Mouse (Mus musculus) embryonic fibroblast, embryonic 13.5 days (primary cell): Measurements from ENCODE around the gene Ifitm5. TPM values are rescaled to one million over a fixed set of nuclear protein-coding genes. Genes with fewer than 3 reads are reported as not detected.

Experiments used
- H3K27ac ChIP-seq: 2 replicates; pipeline ENCODE4 v1.5.1; 2012; ENCODE audit warnings: low read length, control low read depth, inconsistent platforms; ENCODE audit not compliant: insufficient read depth
- H3K4me1 ChIP-seq: 2 replicates; pipeline ENCODE4 v1.6.1; 2011; ENCODE audit warnings: low read length; ENCODE audit not compliant: control insufficient read depth, insufficient read depth
- H3K4me3 ChIP-seq: 2 replicates; pipeline ENCODE4 v1.5.1; 2011; ENCODE audit warnings: mild to moderate bottlenecking, control low read depth, low read length; ENCODE audit not compliant: insufficient read depth
- CTCF ChIP-seq: IDR thresholded peaks from 2 replicates; pipeline ENCODE4 v1.5.1; 2011; ENCODE audit warnings: mild to moderate bottlenecking, control low read depth, low read length, moderate library complexity, borderline replicate concordance; ENCODE audit not compliant: insufficient read depth
- POLR2A ChIP-seq: IDR thresholded peaks from 2 replicates; pipeline ENCODE4 v1.6.1; 2011; ENCODE audit warnings: low read depth, mild to moderate bottlenecking, control low read depth, low read length, moderate library complexity
- polyA plus RNA-seq: library from polyadenylated mRNA; stranded (reverse); fragments of >200 nt; gene quantifications from 2 replicates; pipeline ENCODE4 v1.2.4, GENCODE M21; 2011; ENCODE audit warnings: low read depth; ENCODE audit not compliant: missing spikeins, insufficient read length

Gene Ifitm5
- polyA plus RNA-seq, 1 experiment = 3.0 TPM

- Histone ChIP-seq H3K4me1 (peaks cover 2% of the 10 kb centered on the region; the same call in 1 of the 2 replicates), H3K4me3 (no peak overlapping the region), H3K27ac (no peak overlapping the region)
- TF ChIP-seq POLR2A (0 out of 2 replicates have a peak, but pooled peaks have one; percentile 6), CTCF (no peak)
Observed at GRCm38 (mm10) chr7:140942811-140943210, 7.3 kb downstream of the Ifitm5 start.

- H3K4me3 ChIP-seq = peak overlapping the region; percentile 53
- H3K27ac ChIP-seq = peak overlapping the region; percentile 80
- peaks cover 2% of the 10 kb centered on the region; the same call in 1 of the 2 replicates for H3K4me1 ChIP-seq
- TF ChIP-seq CTCF (no peak), POLR2A (peak; percentile 41; the same call in 1 of the 2 replicates)
Observed at GRCm38 (mm10) chr7:140942341-140942740, 7.8 kb downstream of the Ifitm5 start.

GRCm38 (mm10) chr7:140941222-140942051 lies 8.7 kb downstream of the Ifitm5 start, which contains the start of gene Pgghg:
Gene Pgghg, plus strand, starts transcription at chr7:140941391.
- peak; percentile 68 for TF ChIP-seq POLR2A
- peak; percentile 60 for TF ChIP-seq CTCF
- Histone ChIP-seq H3K4me1 (peaks cover 2% of the 10 kb centered on the region; the same call in 1 of the 2 replicates), H3K27ac (peak within 1 kb of the TSS; percentile 98), H3K4me3 (peak within 1 kb of the TSS; percentile 53)

GRCm38 (mm10) chr7:140939669-140940171 lies 10.4 kb downstream of the Ifitm5 start:
- TF ChIP-seq CTCF (no peak), POLR2A (no peak)
- Histone ChIP-seq H3K4me1 (peaks cover 2% of the 10 kb centered on the region; the same call in 1 of the 2 replicates), H3K4me3 (no peak overlapping the region), H3K27ac (no peak overlapping the region)

- Histone ChIP-seq H3K27ac (no peak overlapping the region), H3K4me3 (no peak overlapping the region), H3K4me1 (peaks cover 2% of the 10 kb centered on the region; the same call in 1 of the 2 replicates)
- TF ChIP-seq POLR2A (no peak), CTCF (no peak)
Observed at GRCm38 (mm10) chr7:140938896-140939295, 11.2 kb downstream of the Ifitm5 start.

- Histone ChIP-seq H3K4me3 (no peak overlapping the region), H3K27ac (no peak overlapping the region), H3K4me1 (peaks cover 2% of the 10 kb centered on the region; the same call in 1 of the 2 replicates)
- no peak for TF ChIP-seq CTCF
- TF ChIP-seq POLR2A = no peak
Observed at GRCm38 (mm10) chr7:140938436-140938835, 11.7 kb downstream of the Ifitm5 start.

GRCm38 (mm10) chr7:140927181-140927580 lies 22.9 kb downstream of the Ifitm5 start:
- Histone ChIP-seq H3K4me3 (no peak overlapping the region), H3K27ac (no peak overlapping the region), H3K4me1 (0 out of 2 replicates have a peak, but pooled peaks cover 2% of the 10 kb centered on the region)
- TF ChIP-seq POLR2A = no peak

- Histone ChIP-seq H3K4me3 (no peak overlapping the region), H3K27ac (no peak overlapping the region), H3K4me1 (0 out of 2 replicates have a peak, but pooled peaks cover 2% of the 10 kb centered on the region)
- TF ChIP-seq POLR2A (no peak), CTCF (no peak)
Observed at GRCm38 (mm10) chr7:140923070-140923775, 26.9 kb downstream of the Ifitm5 start.

GRCm38 (mm10) chr7:140922398-140923069 lies 27.6 kb downstream of the Ifitm5 start:
- Histone ChIP-seq H3K4me1 (0 out of 2 replicates have a peak, but pooled peaks cover 2% of the 10 kb centered on the region), H3K4me3 (peak overlapping the region; percentile 10), H3K27ac (no peak overlapping the region)
- no peak for TF ChIP-seq POLR2A
- TF ChIP-seq CTCF = no peak
